Mouse (Mus musculus) retina, postnatal 7 days (tissue): ENCODE results near the gene Tmem178b.

ENCODE experiments used
- DNase-seq: peaks from one replicate; pipeline ENCODE4 v3.0.0-alpha.2; 2012; ENCODE audit warnings: low read depth, low spot score

Tmem178b gene

GRCm38 (mm10) chr6:39872901-39873591 lies at the start of gene Tmem178b:
Gene Tmem178b, plus strand, starts transcription at chr6:39873271.
- DNase-seq: no peak

DNA sequence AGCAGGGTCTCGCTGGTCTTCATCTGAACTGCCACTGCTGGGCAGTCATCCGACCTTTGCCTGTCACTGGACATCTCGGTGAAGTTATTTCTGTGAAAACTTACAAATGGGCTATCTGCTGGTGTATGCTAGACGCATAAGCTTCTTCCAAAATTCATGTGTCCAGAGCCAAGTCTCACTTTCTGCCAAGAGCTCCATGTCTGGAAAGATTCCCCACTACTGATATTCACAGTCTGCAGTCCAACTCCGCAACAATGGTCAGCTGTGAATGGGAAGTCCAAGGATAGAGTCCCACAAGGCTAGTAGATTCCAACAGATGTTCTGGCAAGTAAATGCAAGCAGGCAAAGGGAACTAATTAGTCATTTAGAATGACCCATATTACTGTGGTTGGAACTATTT lies 44.3 kb upstream of the Tmem178b start:
- DNase-seq: no peak

DNA sequence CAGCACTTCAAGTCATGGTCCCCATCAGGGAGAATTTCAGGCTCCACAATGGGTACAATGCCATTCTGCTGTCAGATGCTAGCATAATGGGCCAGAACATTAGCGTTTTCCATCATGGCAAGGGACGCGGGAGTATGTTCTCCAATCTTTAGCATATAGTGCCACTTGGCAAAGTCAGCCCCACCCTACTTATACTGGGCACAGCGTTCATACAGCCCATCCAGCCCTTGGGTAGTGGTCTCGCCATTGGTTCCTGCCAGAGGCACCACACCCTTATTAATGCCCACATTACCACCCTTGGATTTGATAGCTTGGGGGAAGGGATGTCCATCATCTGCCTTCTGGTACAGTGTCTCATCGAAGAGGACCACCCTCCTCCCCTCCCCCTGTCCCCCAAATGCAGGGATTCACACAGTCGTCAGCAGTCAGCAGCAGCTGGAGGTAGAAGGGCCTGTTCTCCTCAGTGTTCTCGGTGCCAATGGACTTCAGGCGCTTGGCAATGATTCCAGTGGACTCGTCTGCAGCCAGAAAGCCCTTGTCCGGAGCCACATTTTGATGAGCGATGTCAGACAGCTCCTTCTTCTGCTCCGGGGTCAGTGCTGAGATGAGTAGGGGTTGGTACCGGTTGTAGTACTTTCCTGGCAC lies 29.3 kb upstream of the Tmem178b start:
- DNase-seq: no peak

- DNase-seq: no peak
These were observed 25.5 kb upstream of the Tmem178b start for GRCm38 (mm10) chr6:39847538-39847937.

GRCm38 (mm10) chr6:39848766-39849165 lies 24.3 kb upstream of the Tmem178b start:
- DNase-seq: peak; percentile 3

- no peak for DNase-seq
These were observed 23.4 kb upstream of the Tmem178b start for GRCm38 (mm10) chr6:39849667-39850066.

- peak; percentile 64 for DNase-seq
These were observed 2.6 kb upstream of the Tmem178b start for GRCm38 (mm10) chr6:39870271-39871135.

GRCm38 (mm10) chr6:39871381-39872305 lies 1.4 kb upstream of the Tmem178b start:
- peak; percentile 48 for DNase-seq

- DNase-seq: no peak
These were observed 668 bp upstream of the Tmem178b start for GRCm38 (mm10) chr6:39872306-39872900.

DNA sequence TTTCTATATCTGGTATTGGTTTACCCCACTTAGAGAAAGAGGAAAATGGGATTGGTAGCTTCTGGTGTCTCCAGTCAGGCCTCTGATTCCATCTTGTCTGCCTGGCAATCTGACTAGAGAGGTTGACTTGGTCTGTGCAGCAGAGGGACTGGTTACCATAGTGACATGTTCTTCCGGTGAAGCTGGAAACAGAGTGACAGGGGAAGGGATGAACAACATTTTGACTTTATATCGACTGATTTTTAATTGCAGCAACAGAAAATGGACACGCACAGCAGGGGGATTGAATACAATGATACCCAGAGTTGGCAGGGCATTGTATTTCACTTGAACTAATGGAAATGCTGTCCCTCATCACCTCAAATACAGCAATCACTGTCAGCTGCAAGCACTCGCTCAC lies 2.1 kb downstream of the Tmem178b start:
- DNase-seq: no peak

- no peak for DNase-seq
These were observed 3.4 kb downstream of the Tmem178b start for GRCm38 (mm10) chr6:39876444-39876843.

GRCm38 (mm10) chr6:39890811-39891210 lies 17.7 kb downstream of the Tmem178b start:
- DNase-seq: no peak

DNA sequence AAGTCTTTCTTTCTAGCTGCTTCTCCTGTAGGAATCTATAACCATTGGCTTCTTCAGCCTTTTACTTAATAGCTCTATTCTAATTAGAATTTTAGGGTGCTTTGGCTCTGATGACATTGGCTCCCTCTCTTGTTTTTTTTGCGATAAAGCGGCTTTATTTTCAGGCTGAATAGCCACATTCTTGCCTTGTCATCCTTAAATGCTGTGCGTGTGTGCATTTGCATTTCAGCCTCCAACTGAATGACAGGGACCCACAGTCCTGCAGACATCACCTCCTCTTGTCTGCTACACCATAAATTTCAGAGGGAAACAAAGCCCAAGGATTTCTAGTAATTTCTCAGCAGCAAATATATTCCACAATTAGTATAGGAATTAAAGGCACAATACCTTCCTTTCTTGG lies 23.4 kb downstream of the Tmem178b start:
- no peak for DNase-seq

DNA sequence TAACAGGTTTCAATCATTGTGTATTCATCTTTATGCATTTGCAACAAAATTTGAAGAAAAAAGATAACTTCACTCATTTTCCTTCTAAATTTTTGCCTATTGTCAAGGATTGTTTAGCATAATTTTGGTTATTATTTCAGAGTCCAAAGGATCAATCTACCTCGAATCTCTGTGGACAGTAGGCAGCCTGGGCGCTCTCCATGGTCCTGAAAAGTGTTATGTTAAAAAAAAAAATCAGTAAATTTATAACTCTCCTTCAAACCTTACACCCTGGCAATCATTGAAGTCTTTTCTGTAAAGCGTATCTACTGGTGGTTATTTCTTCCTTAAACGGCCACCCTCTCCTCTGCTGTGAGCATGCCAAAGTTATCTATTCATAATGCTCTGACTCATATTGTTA lies 26.2 kb downstream of the Tmem178b start:
- DNase-seq: no peak

GRCm38 (mm10) chr6:39903220-39903773 lies 30.2 kb downstream of the Tmem178b start:
- DNase-seq: no peak

DNA sequence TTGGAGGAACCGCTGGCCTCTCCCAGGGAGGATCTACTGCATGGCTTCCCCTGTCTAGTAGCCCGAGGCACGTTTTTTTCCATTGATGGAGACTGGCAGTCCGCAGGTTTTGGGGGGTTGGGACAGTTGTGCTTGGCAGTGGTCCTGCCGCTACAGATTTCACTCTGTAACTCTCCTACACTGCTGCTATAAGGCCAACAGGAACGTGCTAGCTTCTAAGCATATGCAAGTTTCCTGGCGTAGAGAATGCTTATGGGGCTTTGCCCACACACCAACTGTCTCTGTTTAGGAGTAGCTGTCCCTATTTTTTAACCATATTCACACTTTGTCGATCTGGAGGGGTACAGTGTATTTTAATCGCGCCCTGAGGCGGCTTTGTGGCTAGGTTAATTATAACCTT lies 30.8 kb downstream of the Tmem178b start:
- DNase-seq: no peak

DNA sequence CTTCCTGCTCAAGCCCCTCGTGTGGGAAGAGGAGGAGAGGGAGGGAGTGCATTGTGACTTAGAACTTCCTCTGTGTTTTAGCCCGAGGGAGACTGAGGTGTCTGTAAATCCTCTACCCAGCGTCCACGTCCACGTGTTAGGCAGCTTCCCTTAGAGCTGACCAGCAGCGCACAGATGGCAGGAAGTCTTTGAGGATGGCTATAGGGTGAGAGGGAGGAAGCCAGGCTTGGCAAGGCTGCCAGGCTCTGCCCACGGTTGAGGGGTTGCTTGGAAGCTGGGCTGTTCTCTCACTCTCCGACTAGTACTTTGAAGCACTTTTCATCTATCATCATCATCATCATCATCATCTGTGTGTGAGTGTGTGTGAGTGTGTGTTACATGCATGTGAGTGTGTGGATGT lies 41.9 kb downstream of the Tmem178b start:
- DNase-seq: no peak

DNA sequence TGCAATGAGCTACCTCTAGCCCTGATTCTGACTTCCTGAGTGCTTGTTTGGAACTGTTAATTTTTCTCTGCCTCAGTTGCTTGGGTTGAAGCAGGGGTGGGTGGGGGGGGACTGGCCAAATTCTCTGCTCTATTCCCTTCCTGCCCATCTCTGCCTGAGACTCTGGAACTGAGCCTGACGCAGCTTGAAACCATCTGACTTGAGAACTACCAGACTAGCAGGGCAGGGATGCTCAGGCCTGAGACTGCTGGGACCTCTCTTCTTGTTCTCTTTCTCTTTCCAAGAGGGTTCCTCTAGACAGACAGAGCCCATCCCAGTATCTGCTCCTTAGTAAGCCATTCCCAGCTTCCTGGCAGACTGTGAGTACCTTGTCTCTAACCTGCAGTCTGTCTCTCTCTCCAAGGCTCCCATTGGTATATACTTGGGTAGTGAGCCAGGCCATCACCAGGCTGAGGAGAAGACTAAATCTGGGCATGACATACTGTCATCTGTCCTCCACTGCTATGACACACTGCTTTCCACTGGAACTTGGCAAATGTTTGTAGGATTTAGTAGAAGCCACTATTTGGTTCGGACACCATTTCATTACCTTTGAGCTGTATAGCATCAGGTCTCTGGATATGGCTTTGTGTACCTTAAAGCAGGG lies 42.7 kb downstream of the Tmem178b start:
- no peak for DNase-seq

GRCm38 (mm10) chr6:39916514-39916913 lies 43.4 kb downstream of the Tmem178b start:
- DNase-seq: no peak

GRCm38 (mm10) chr6:39917242-39917641 lies 44.2 kb downstream of the Tmem178b start:
- DNase-seq: no peak
